Mouse (Mus musculus) heart, adult 2 months (tissue): ENCODE results near the gene Nfkbib.

Experiments used
- CTCF ChIP-seq: fragments of 200-600 bp; IDR thresholded peaks from 2 replicates; pipeline ENCODE4 v1.8.1; 2022; ENCODE audit warnings: antibody characterized with exemption, mild to moderate bottlenecking, moderate library complexity
- POLR2A ChIP-seq: fragments of 200-500 bp; IDR thresholded peaks from 2 replicates; pipeline ENCODE4 v1.6.1; 2011; ENCODE audit warnings: mild to moderate bottlenecking, low read depth, low read length, control low read depth; ENCODE audit not compliant: insufficient read depth

GRCm38 (mm10) chr7:28814306-28815034, 47.2 kb upstream of the Nfkbib start:
- TF ChIP-seq CTCF (no peak), POLR2A (no peak; the same call in 1 of the 2 replicates)
